Mouse (Mus musculus) heart, embryonic 12.5 days (tissue): ENCODE measurements around the gene Evi5. TPM values are rescaled to one million over a fixed set of nuclear protein-coding genes. Genes with fewer than 3 reads are reported as not detected.

Experiments
- ATAC-seq: fragments of 200-750 bp; cut with Nextera tagmentation; 2 replicates; pipeline ENCODE4 v1.8.0; 2017; ENCODE audit warnings: moderate TSS enrichment, moderate library complexity; ENCODE audit not compliant: insufficient number of reproducible peaks, low FRiP score
- H3K27ac ChIP-seq: fragments of 300-500 bp; sonication (generic); 2 replicates; pipeline ENCODE4 v1.5.1; 2016; ENCODE audit warnings: mild to moderate bottlenecking, moderate library complexity; ENCODE audit not compliant: poor library complexity, severe bottlenecking
- H3K27me3 ChIP-seq: fragments of 300-500 bp; sonication (generic); replicated peaks from 2 replicates; pipeline ENCODE4 v1.6.1; 2016; ENCODE audit warnings: mild to moderate bottlenecking, moderate library complexity
- H3K36me3 ChIP-seq: fragments of 300-500 bp; sonication (generic); 2 replicates; pipeline ENCODE4 v1.6.1; 2016; ENCODE audit warnings: mild to moderate bottlenecking, moderate library complexity
- H3K4me1 ChIP-seq: fragments of 300-500 bp; sonication (generic); replicated peaks from 2 replicates; pipeline ENCODE4 v1.6.1; 2016; ENCODE audit warnings: mild to moderate bottlenecking
- H3K4me2 ChIP-seq: fragments of 300-500 bp; sonication (generic); 2 replicates; pipeline ENCODE4 v1.6.1; 2016; ENCODE audit warnings: mild to moderate bottlenecking, moderate library complexity
- H3K4me3 ChIP-seq: fragments of 300-500 bp; sonication (generic); 2 replicates; pipeline ENCODE4 v1.5.1; 2016; ENCODE audit warnings: mild to moderate bottlenecking
- H3K9ac ChIP-seq: fragments of 300-500 bp; sonication (generic); 2 replicates; pipeline ENCODE4 v1.6.1; 2016; ENCODE audit warnings: mild to moderate bottlenecking, moderate library complexity
- H3K9me3 ChIP-seq: fragments of 300-500 bp; sonication (generic); replicated peaks from 2 replicates; pipeline ENCODE4 v1.6.1; 2016; ENCODE audit warnings: mild to moderate bottlenecking, moderate library complexity
- WGBS: fragments of 180-500 bp; shearing (Covaris S2); methylation state at CpG from one replicate; pipeline ENCODE4 v1.1.7; 2016; 5-methylcytosine and 5-hydroxymethylcytosine counted together
- polyA plus RNA-seq: library from polyadenylated mRNA; unstranded; fragments of >200 nt; fragmentation: Nextera tagmentation; extraction: Ambion mirVana; gene quantifications from 2 replicates; pipeline ENCODE4 v1.2.1, GENCODE M21; 2016

Gene Evi5
- polyA plus RNA-seq, 1 experiment from 2014 or later: 57.5 TPM

DNA sequence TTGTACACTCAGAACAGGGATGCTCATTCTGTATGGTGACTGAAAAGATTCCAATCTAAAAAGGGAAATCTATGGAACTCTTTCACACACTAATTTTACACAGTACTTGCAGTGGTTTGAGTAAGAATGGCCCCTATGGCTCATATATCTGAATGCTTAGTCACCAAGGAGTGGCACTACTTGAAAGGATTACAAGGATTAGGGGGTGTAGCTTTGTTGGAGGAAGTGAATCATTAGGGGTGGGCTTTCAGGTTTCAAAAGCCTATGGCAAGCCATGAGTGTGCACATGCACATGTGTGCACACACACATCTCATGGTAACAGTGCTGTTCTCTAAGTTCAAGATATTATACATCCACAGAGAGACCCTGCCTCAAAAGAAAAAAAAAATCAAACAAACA is 72.3 kb downstream of the Evi5 start:
- H3K27ac ChIP-seq: no peak overlapping the region
- H3K9me3 ChIP-seq: no peaks in the 10 kb centered on the region
- H3K27me3 ChIP-seq: no peaks in the 10 kb centered on the region
- no peak overlapping the region for H3K4me2 ChIP-seq
- H3K4me1 ChIP-seq: no peaks in the 10 kb centered on the region
- no peak for ATAC-seq
- H3K4me3 ChIP-seq: no peak overlapping the region
- peaks cover 17% of the 10 kb centered on the region for H3K36me3 ChIP-seq
- no peak overlapping the region for H3K9ac ChIP-seq

DNA sequence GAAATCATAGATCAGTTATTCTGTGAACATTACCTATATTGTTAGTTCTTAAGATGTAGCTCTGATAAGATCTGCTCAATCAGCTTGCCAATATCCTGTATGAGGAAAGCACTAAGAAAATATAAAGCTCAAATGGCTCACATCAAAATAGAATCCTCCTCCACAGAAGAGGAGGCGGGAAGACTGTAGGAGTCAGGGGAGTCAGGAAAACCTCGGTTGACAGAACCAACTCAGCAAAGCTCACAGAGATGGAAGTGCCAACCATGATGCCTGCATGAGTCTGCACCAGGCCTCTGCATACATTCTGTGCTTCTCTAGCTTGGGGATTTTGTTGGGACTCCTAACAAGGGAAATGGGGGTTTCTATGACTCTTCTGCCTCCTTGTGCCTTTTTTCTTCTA is 73.7 kb downstream of the Evi5 start:
- H3K4me3 ChIP-seq: no peak overlapping the region
- no peaks in the 10 kb centered on the region for H3K27me3 ChIP-seq
- no peak overlapping the region for H3K9ac ChIP-seq
- no peak for ATAC-seq
- no peak overlapping the region for H3K27ac ChIP-seq
- H3K36me3 ChIP-seq: peaks cover 26% of the 10 kb centered on the region
- no peaks in the 10 kb centered on the region for H3K4me1 ChIP-seq
- H3K9me3 ChIP-seq: no peaks in the 10 kb centered on the region
- no peak overlapping the region for H3K4me2 ChIP-seq
- WGBS: 80% methylated on average over 2 of the region's 2 CpGs

GRCm38 (mm10) chr5:107798290-107798689 is 76.6 kb downstream of the Evi5 start:
- Histone ChIP-seq H3K9me3 (no peaks in the 10 kb centered on the region), H3K4me3 (no peak overlapping the region), H3K27me3 (no peaks in the 10 kb centered on the region), H3K4me1 (peaks cover 3% of the 10 kb centered on the region), H3K36me3 (peaks cover 38% of the 10 kb centered on the region), H3K27ac (no peak overlapping the region), H3K4me2 (no peak overlapping the region), H3K9ac (no peak overlapping the region)
- WGBS: 88% methylated on average over 6 of the region's 6 CpGs
- no peak for ATAC-seq

DNA sequence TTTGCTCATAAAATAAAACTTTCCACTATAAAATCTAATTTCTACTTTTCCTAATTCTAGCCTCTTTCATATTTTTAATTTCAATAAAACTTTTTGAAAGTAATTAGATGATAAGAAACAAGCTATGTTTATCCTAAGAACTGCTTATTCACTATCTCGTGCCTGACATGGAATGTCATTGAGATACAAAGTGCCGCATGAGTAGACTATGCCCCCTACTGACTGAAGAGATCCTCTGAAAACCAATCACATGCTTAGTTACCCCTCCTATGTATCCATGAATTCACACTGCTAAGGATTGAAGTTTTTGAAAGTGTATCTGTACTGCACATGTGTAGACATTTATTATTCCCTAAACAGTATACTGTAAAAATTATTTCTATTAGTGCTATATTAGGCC is 81.0 kb downstream of the Evi5 start:
- peaks cover 8% of the 10 kb centered on the region for H3K4me1 ChIP-seq
- WGBS: 11% methylated on average over 2 of the region's 2 CpGs

DNA sequence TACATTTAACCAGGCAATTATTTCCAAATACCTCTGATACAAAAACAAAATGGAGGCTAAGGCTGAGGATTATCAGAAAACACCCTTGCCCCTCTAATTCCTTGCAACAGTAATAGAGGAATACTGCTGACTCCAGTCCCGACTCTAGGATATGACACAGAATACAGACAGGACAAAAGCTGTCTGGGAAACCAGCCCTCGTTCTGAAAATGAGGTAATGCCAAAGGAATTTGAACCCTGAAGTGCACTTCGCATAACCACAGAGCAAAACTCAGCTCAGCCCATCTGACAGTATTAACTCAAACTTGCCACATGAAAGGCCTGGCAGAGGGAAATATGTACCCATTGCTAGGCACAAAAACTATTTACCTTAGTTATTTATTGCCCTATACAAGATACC is 81.6 kb downstream of the Evi5 start:
- Histone ChIP-seq H3K27ac (peak overlapping the region; percentile 75), H3K27me3 (no peaks in the 10 kb centered on the region), H3K9ac (no peak overlapping the region), H3K4me1 (peaks cover 8% of the 10 kb centered on the region), H3K4me3 (no peak overlapping the region), H3K9me3 (no peaks in the 10 kb centered on the region), H3K4me2 (no peak overlapping the region), H3K36me3 (peaks cover 26% of the 10 kb centered on the region)
- WGBS: 12% methylated on average over 3 of the region's 3 CpGs
- ATAC-seq: peak; percentile 69

More for the DNA sequence above, 81.0 kb downstream of the Evi5 start:
- no peak for ATAC-seq
- Histone ChIP-seq H3K4me3 (no peak overlapping the region), H3K27ac (no peak overlapping the region), H3K36me3 (peaks cover 32% of the 10 kb centered on the region), H3K4me2 (no peak overlapping the region), H3K27me3 (no peaks in the 10 kb centered on the region), H3K9ac (no peak overlapping the region), H3K9me3 (no peaks in the 10 kb centered on the region)

GRCm38 (mm10) chr5:107792516-107792915 is 82.4 kb downstream of the Evi5 start:
- no peak overlapping the region for H3K4me2 ChIP-seq
- no peak overlapping the region for H3K9ac ChIP-seq
- H3K36me3 ChIP-seq: peaks cover 29% of the 10 kb centered on the region
- no peak overlapping the region for H3K4me3 ChIP-seq
- peak overlapping the region; percentile 75; the same call in 1 of the 2 replicates for H3K27ac ChIP-seq
- 87% methylated on average over 3 of the region's 3 CpGs for WGBS
- no peaks in the 10 kb centered on the region for H3K27me3 ChIP-seq
- H3K9me3 ChIP-seq: no peaks in the 10 kb centered on the region
- ATAC-seq: no peak
- H3K4me1 ChIP-seq: peaks cover 8% of the 10 kb centered on the region

DNA sequence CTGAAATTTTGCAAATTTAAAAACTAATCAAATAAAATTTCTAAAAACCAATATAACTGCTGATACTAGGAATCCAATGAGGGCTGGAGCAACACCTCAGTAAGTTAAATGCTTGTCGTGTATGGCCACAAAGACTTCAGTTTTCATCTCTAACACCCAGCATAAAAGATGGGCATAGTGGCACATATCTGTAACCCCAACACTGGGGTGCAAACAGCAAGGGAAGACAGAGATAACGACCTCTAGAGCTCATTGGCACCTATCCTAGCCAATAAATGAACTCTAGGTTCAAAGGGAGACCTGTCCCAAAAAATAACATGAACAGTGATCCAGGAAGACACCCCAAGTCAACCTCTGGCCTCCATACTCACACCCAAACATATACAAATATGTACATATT is 82.9 kb downstream of the Evi5 start:
- no peaks in the 10 kb centered on the region for H3K9me3 ChIP-seq
- no peak for ATAC-seq
- no peak overlapping the region for H3K9ac ChIP-seq
- no peak overlapping the region for H3K4me2 ChIP-seq
- WGBS: 96% methylated on average over 2 of the region's 2 CpGs
- H3K4me3 ChIP-seq: no peak overlapping the region
- peaks cover 8% of the 10 kb centered on the region for H3K4me1 ChIP-seq
- peaks cover 30% of the 10 kb centered on the region for H3K36me3 ChIP-seq
- H3K27me3 ChIP-seq: no peaks in the 10 kb centered on the region
- no peak overlapping the region for H3K27ac ChIP-seq

- no peak overlapping the region for H3K27ac ChIP-seq
- no peak overlapping the region for H3K4me2 ChIP-seq
- peaks cover 27% of the 10 kb centered on the region for H3K36me3 ChIP-seq
- ATAC-seq: no peak
- no peak overlapping the region for H3K9ac ChIP-seq
- peaks cover 8% of the 10 kb centered on the region for H3K4me1 ChIP-seq
- no peaks in the 10 kb centered on the region for H3K9me3 ChIP-seq
- no peak overlapping the region for H3K4me3 ChIP-seq
- no peaks in the 10 kb centered on the region for H3K27me3 ChIP-seq
- WGBS: 75% methylated on average over 5 of the region's 5 CpGs
These were observed 85.4 kb downstream of the Evi5 start for GRCm38 (mm10) chr5:107789492-107789891.

- peaks cover 31% of the 10 kb centered on the region for H3K36me3 ChIP-seq
- H3K4me3 ChIP-seq: no peak overlapping the region
- no peak overlapping the region for H3K27ac ChIP-seq
- no peaks in the 10 kb centered on the region for H3K27me3 ChIP-seq
- ATAC-seq: no peak
- H3K4me1 ChIP-seq: 0 out of 2 replicates have a peak, but pooled peaks cover 2% of the 10 kb centered on the region
- H3K4me2 ChIP-seq: no peak overlapping the region
- WGBS: 79% methylated on average over 6 of the region's 7 CpGs
- no peak overlapping the region for H3K9ac ChIP-seq
- H3K9me3 ChIP-seq: no peaks in the 10 kb centered on the region
These were observed 87.0 kb downstream of the Evi5 start for GRCm38 (mm10) chr5:107787682-107788443.

DNA sequence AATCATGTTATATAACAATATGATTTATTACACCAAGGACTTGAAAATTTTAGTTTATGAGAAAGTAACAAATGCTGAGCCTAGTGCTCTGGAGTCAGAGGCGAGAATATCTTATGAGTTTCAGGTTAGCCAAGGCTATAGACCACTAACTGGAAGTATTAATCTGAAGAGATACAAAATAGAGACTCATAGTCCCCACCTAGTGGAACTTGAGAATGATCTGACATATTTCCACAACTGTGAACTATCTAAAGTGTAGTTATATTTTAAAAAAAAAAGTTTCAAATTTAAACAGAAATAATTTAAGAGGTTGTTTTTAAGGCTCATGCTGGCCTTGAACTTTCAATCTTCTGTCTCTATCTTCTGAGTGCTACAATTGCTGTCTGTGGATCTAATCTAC is 92.5 kb downstream of the Evi5 start:
- ATAC-seq: no peak
- H3K9ac ChIP-seq: no peak overlapping the region
- no peaks in the 10 kb centered on the region for H3K4me1 ChIP-seq
- H3K9me3 ChIP-seq: no peaks in the 10 kb centered on the region
- H3K36me3 ChIP-seq: peaks cover 33% of the 10 kb centered on the region
- no peak overlapping the region for H3K4me3 ChIP-seq
- WGBS: 94% methylated on average over 1 of the region's 1 CpGs
- H3K4me2 ChIP-seq: no peak overlapping the region
- H3K27me3 ChIP-seq: no peaks in the 10 kb centered on the region
- H3K27ac ChIP-seq: no peak overlapping the region

- ATAC-seq: no peak
- Histone ChIP-seq H3K9ac (no peak overlapping the region), H3K9me3 (no peaks in the 10 kb centered on the region), H3K4me3 (no peak overlapping the region), H3K27me3 (no peaks in the 10 kb centered on the region), H3K4me2 (no peak overlapping the region), H3K36me3 (peaks cover 19% of the 10 kb centered on the region), H3K4me1 (no peaks in the 10 kb centered on the region), H3K27ac (no peak overlapping the region)
- WGBS: 85% methylated on average over 3 of the region's 3 CpGs
These were observed 96.1 kb downstream of the Evi5 start for GRCm38 (mm10) chr5:107778763-107779162.

GRCm38 (mm10) chr5:107777545-107777830 is 97.4 kb downstream of the Evi5 start:
- no peak for ATAC-seq
- Histone ChIP-seq H3K4me1 (no peaks in the 10 kb centered on the region), H3K27ac (no peak overlapping the region), H3K9ac (no peak overlapping the region), H3K36me3 (peaks cover 15% of the 10 kb centered on the region), H3K9me3 (no peaks in the 10 kb centered on the region), H3K4me2 (no peak overlapping the region), H3K4me3 (no peak overlapping the region), H3K27me3 (no peaks in the 10 kb centered on the region)
- 78% methylated on average over 1 of the region's 1 CpGs for WGBS
